Mouse (Mus musculus) C2C12 (cell line): Measurements from ENCODE around the gene Pla1a. TPM values are rescaled to one million over a fixed set of nuclear protein-coding genes. Genes with fewer than 3 reads are reported as not detected.

Experiments used
- H3K27me3 ChIP-seq: one replicate; pipeline ENCODE4 v1.6.1; 2011; ENCODE audit not compliant: control insufficient read depth, insufficient read depth, insufficient read length
- H3K36me3 ChIP-seq: one replicate; pipeline ENCODE4 v1.6.1; 2011; ENCODE audit not compliant: control insufficient read depth, insufficient read depth
- H3K4me3 ChIP-seq: one replicate; pipeline ENCODE4 v1.5.1; 2011; ENCODE audit warnings: mild to moderate bottlenecking, control low read depth; ENCODE audit not compliant: poor library complexity, insufficient read depth, severe bottlenecking
- H3K79me2 ChIP-seq: one replicate; pipeline ENCODE4 v1.6.1; 2011; ENCODE audit not compliant: control insufficient read depth, insufficient read depth
- H3K79me3 ChIP-seq: one replicate; pipeline ENCODE4 v1.6.1; 2011; ENCODE audit warnings: low read depth, control low read depth
- H3ac ChIP-seq: one replicate; pipeline ENCODE3; 2011; ENCODE audit warnings: low read depth; ENCODE audit not compliant: control insufficient read depth, insufficient read length
- CEBPB ChIP-seq: IDR thresholded peaks from one replicate; pipeline ENCODE4 v1.6.1; 2011; ENCODE audit warnings: low read depth, mild to moderate bottlenecking, control low read depth, moderate library complexity
- CTCF ChIP-seq: IDR thresholded peaks from one replicate; pipeline ENCODE4 v1.5.1; 2011; ENCODE audit not compliant: control insufficient read depth, insufficient read depth, insufficient read length
- FOSL1 ChIP-seq: IDR thresholded peaks from one replicate; pipeline ENCODE4 v1.8.0; 2011; ENCODE audit warnings: mild to moderate bottlenecking, low read length; ENCODE audit not compliant: poor library complexity, insufficient read depth, severe bottlenecking
- MAX ChIP-seq: IDR thresholded peaks from one replicate; pipeline ENCODE4 v1.6.1; 2011; ENCODE audit warnings: mild to moderate bottlenecking, control low read depth
- MYOD1 ChIP-seq: IDR thresholded peaks from one replicate; pipeline ENCODE4 v1.6.1; 2011; ENCODE audit warnings: low read depth; ENCODE audit not compliant: control insufficient read depth, insufficient read length
- MYOG ChIP-seq: IDR thresholded peaks from one replicate; pipeline ENCODE4 v1.6.1; 2011; ENCODE audit not compliant: control insufficient read depth, insufficient read length; ENCODE audit errors: extremely low read depth
- USF1 ChIP-seq: IDR thresholded peaks from one replicate; pipeline ENCODE4 v1.6.1; 2011; ENCODE audit warnings: low read depth, mild to moderate bottlenecking, control low read depth, moderate library complexity
- polyA plus RNA-seq: library from polyadenylated mRNA; unstranded; fragments of >200 nt; fragmentation: generic; extraction: Trizol; gene quantifications from one replicate; pipeline ENCODE4 v1.2.1, GENCODE M21; 2012; ENCODE audit warnings: missing spikeins

Pla1a gene
- polyA plus RNA-seq, 1 experiment = 3.0 TPM

- TF ChIP-seq MAX = no peak
- TF ChIP-seq USF1 = no peak
- TF ChIP-seq CTCF = no peak
- no peak for TF ChIP-seq FOSL1
- TF ChIP-seq MYOG = no peak
- TF ChIP-seq CEBPB = no peak
- Histone ChIP-seq H3K79me2 (no peaks in the 10 kb centered on the region), H3K36me3 (peaks cover 5% of the 10 kb centered on the region), H3K4me3 (no peak overlapping the region), H3K27me3 (no peaks in the 10 kb centered on the region), H3ac (no peak overlapping the region), H3K79me3 (no peaks in the 10 kb centered on the region)
Observed at GRCm38 (mm10) chr16:38358256-38358812, 74.6 kb downstream of the Pla1a start.

- H3ac ChIP-seq = no peak overlapping the region
- no peaks in the 10 kb centered on the region for H3K27me3 ChIP-seq
- TF ChIP-seq USF1 = no peak
- TF ChIP-seq MYOD1 = no peak
- TF ChIP-seq FOSL1 = no peak
- H3K36me3 ChIP-seq = peaks cover 36% of the 10 kb centered on the region
- no peaks in the 10 kb centered on the region for H3K79me3 ChIP-seq
- H3K79me2 ChIP-seq = peaks cover 12% of the 10 kb centered on the region
- H3K4me3 ChIP-seq = no peak overlapping the region
Observed at GRCm38 (mm10) chr16:38354185-38354913, 78.6 kb downstream of the Pla1a start.

GRCm38 (mm10) chr16:38353642-38354041 lies 79.3 kb downstream of the Pla1a start:
- Histone ChIP-seq H3K79me2 (peaks cover 19% of the 10 kb centered on the region), H3ac (no peak overlapping the region), H3K27me3 (no peaks in the 10 kb centered on the region), H3K4me3 (no peak overlapping the region), H3K36me3 (peaks cover 43% of the 10 kb centered on the region), H3K79me3 (peaks cover 5% of the 10 kb centered on the region)
- TF ChIP-seq MYOG = no peak
- TF ChIP-seq USF1 = no peak
- TF ChIP-seq CTCF = no peak
- no peak for TF ChIP-seq CEBPB
- TF ChIP-seq MAX = no peak

GRCm38 (mm10) chr16:38352851-38353250 lies 80.1 kb downstream of the Pla1a start:
- Histone ChIP-seq H3K79me2 (peaks cover 27% of the 10 kb centered on the region), H3K4me3 (no peak overlapping the region), H3ac (no peak overlapping the region), H3K36me3 (peaks cover 50% of the 10 kb centered on the region), H3K79me3 (peaks cover 12% of the 10 kb centered on the region), H3K27me3 (no peaks in the 10 kb centered on the region)
- no peak for TF ChIP-seq CTCF
- no peak for TF ChIP-seq USF1
- TF ChIP-seq MYOG = no peak
- TF ChIP-seq MAX = no peak
- TF ChIP-seq FOSL1 = no peak
- TF ChIP-seq CEBPB = no peak
- no peak for TF ChIP-seq MYOD1

- Histone ChIP-seq H3K36me3 (peaks cover 50% of the 10 kb centered on the region), H3K27me3 (no peaks in the 10 kb centered on the region), H3ac (no peak overlapping the region), H3K79me2 (peaks cover 35% of the 10 kb centered on the region), H3K79me3 (peaks cover 20% of the 10 kb centered on the region), H3K4me3 (no peak overlapping the region)
- no peak for TF ChIP-seq FOSL1
- TF ChIP-seq MAX = no peak
- TF ChIP-seq MYOG = no peak
- no peak for TF ChIP-seq USF1
- no peak for TF ChIP-seq CEBPB
- no peak for TF ChIP-seq MYOD1
- no peak for TF ChIP-seq CTCF
Observed at GRCm38 (mm10) chr16:38352031-38352430, 80.9 kb downstream of the Pla1a start.

GRCm38 (mm10) chr16:38350939-38351338 lies 82.0 kb downstream of the Pla1a start:
- Histone ChIP-seq H3K79me2 (peaks cover 37% of the 10 kb centered on the region), H3K79me3 (peaks cover 20% of the 10 kb centered on the region), H3K4me3 (no peak overlapping the region), H3K27me3 (no peaks in the 10 kb centered on the region), H3ac (no peak overlapping the region), H3K36me3 (peaks cover 50% of the 10 kb centered on the region)
- TF ChIP-seq MYOD1 (no peak), MYOG (no peak), CTCF (no peak), MAX (no peak), FOSL1 (no peak), CEBPB (no peak), USF1 (no peak)
